Mouse (Mus musculus): ENCODE data around the gene Slc25a19.

The Slc25a19 gene

GRCm38 (mm10) chr11:115618732-115619516 lies 9.2 kb downstream of the Slc25a19 start:
- in situ Hi-C loops (cut with MboI; ENCODE audit: low sequenced_read_pairs) = no loop called here

GRCm38 (mm10) chr11:115618001-115618400 lies 10.1 kb downstream of the Slc25a19 start:
- in situ Hi-C loops (cut with MboI; ENCODE audit: low sequenced_read_pairs) = no loop called here

GRCm38 (mm10) chr11:115616893-115617292 lies 11.2 kb downstream of the Slc25a19 start:
- in situ Hi-C loops (cut with MboI; ENCODE audit: low sequenced_read_pairs) = no loop called here

GRCm38 (mm10) chr11:115616371-115616770 lies 11.7 kb downstream of the Slc25a19 start:
- in situ Hi-C loops (cut with MboI; ENCODE audit: low sequenced_read_pairs) = no loop called here

GRCm38 (mm10) chr11:115615875-115616274 lies 12.2 kb downstream of the Slc25a19 start:
- in situ Hi-C loops (cut with MboI; ENCODE audit: low sequenced_read_pairs) = no loop called here

- in situ Hi-C loops (cut with MboI; ENCODE audit: low sequenced_read_pairs) = no loop called here
These were observed 12.8 kb downstream of the Slc25a19 start for GRCm38 (mm10) chr11:115615108-115615825.

GRCm38 (mm10) chr11:115614346-115615107 lies 13.6 kb downstream of the Slc25a19 start:
- in situ Hi-C loops (cut with MboI; ENCODE audit: low sequenced_read_pairs) = no loop called here

GRCm38 (mm10) chr11:115613138-115613945 lies 14.8 kb downstream of the Slc25a19 start:
- in situ Hi-C loops (cut with MboI; ENCODE audit: low sequenced_read_pairs) = no loop called here

GRCm38 (mm10) chr11:115612410-115613137 lies 15.5 kb downstream of the Slc25a19 start, which contains the start of gene Mif4gd:
TSS of gene Mif4gd (minus strand) at chr11:115612969.
- in situ Hi-C loops (cut with MboI; ENCODE audit: low sequenced_read_pairs) = no loop called here

GRCm38 (mm10) chr11:115612059-115612409 lies 16.1 kb downstream of the Slc25a19 start:
- in situ Hi-C loops (cut with MboI; ENCODE audit: low sequenced_read_pairs) = no loop called here

GRCm38 (mm10) chr11:115611173-115611572 lies 16.9 kb downstream of the Slc25a19 start:
- in situ Hi-C loops (cut with MboI; ENCODE audit: low sequenced_read_pairs) = no loop called here

- in situ Hi-C loops (cut with MboI; ENCODE audit: low sequenced_read_pairs) = no loop called here
These were observed 18.5 kb downstream of the Slc25a19 start for GRCm38 (mm10) chr11:115609576-115609975.

- in situ Hi-C loops (cut with MboI; ENCODE audit: low sequenced_read_pairs) = no loop called here
These were observed 19.4 kb downstream of the Slc25a19 start for GRCm38 (mm10) chr11:115608421-115609399.

- in situ Hi-C loops (cut with MboI; ENCODE audit: low sequenced_read_pairs) = no loop called here
These were observed 21.4 kb downstream of the Slc25a19 start for GRCm38 (mm10) chr11:115606733-115607132.

GRCm38 (mm10) chr11:115604304-115604696 lies 23.8 kb downstream of the Slc25a19 start:
- in situ Hi-C loops (cut with MboI; ENCODE audit: low sequenced_read_pairs) = no loop called here

- in situ Hi-C loops (cut with MboI; ENCODE audit: low sequenced_read_pairs) = no loop called here
These were observed 24.4 kb downstream of the Slc25a19 start, which contains the start of the genes Mrps7 and Gga3 for GRCm38 (mm10) chr11:115603476-115604303. TSS of gene Mrps7 (plus strand) at chr11:115603925. TSS of gene Gga3 (minus strand) at chr11:115604051.

GRCm38 (mm10) chr11:115603128-115603475 lies 25.0 kb downstream of the Slc25a19 start:
- in situ Hi-C loops (cut with MboI; ENCODE audit: low sequenced_read_pairs) = no loop called here

GRCm38 (mm10) chr11:115601174-115601573 lies 26.9 kb downstream of the Slc25a19 start:
- in situ Hi-C loops (cut with MboI; ENCODE audit: low sequenced_read_pairs) = no loop called here

Measured in CH12F3 (cell line).